Mouse (Mus musculus) hematopoietic stem cell, adult 5-6 weeks (primary cell): Measurements from ENCODE around the gene 4933425L06Rik. TPM values are rescaled to one million over a fixed set of nuclear protein-coding genes. Genes with fewer than 3 reads are reported as not detected.

ENCODE experiments used
- ATAC-seq, 2 experiments: fragments of 125-278 bp in 1 of 2; replicated peaks in 1 of 2; 2 replicates each; pipeline ENCODE4 v1.8.0; 2016 to 2017; ENCODE audit warnings: inconsistent platforms in 2 of 2, mild to moderate bottlenecking in 2 of 2, moderate number of reproducible peaks in 2 of 2, low read depth in 1 of 2, moderate TSS enrichment in 1 of 2; ENCODE audit not compliant: low FRiP score in 2 of 2, poor library complexity in 2 of 2, severe bottlenecking in 2 of 2, insufficient read depth in 1 of 2, low TSS enrichment in 1 of 2
- total RNA-seq: library from RNA; stranded (forward); fragments of 172-1452, 232-1000 nt; gene quantifications from 2 replicates; pipeline ENCODE4 v1.2.3, GENCODE M21; 2017

The 4933425L06Rik gene
- total RNA-seq, 1 experiment from 2014 or later, result not detected

DNA sequence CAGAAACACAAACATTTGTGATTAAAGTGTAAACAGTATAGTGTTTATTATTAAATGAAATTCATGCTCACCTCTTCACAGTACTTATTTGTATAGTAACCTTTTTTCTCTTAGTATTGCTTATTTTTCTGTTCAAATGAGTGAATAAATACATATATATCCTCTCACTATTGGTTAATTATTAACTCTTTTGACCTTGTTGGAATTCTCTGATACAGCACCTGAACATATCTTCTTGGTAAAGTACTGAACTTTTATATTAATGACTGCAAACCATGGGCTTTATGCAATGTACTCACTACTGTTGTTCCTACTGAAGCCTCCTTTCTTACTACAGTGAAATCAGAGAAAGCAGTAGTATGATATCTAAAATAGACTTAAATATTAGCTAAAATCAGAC lies 39.7 kb downstream of the 4933425L06Rik start:
- ATAC-seq, result no peak

DNA sequence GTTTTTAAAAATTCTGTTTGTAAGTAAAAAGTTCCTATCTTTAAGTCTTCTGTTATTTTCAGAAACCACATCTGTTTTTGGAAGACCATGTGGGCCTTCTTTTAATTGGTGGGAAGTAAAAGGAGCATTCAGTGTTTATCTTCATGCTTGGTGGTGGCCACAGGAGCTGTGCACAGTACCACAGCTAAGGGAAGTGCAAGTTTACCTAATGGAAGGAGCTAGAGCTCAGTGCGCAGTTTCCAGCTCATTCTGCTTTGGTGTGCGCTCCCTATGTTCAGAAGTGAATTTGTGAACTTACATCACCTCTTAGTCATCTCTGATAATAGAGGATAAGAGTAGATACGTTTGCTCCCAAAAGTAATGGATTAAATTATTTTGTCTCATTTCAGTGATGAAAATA lies 40.2 kb downstream of the 4933425L06Rik start:
- 0 out of 4 replicates have a peak, but pooled peaks of 1 of the 2 experiments have one; percentile 12 for ATAC-seq

GRCm38 (mm10) chr13:105130080-105130479 lies 48.2 kb downstream of the 4933425L06Rik start:
- no peak for ATAC-seq

DNA sequence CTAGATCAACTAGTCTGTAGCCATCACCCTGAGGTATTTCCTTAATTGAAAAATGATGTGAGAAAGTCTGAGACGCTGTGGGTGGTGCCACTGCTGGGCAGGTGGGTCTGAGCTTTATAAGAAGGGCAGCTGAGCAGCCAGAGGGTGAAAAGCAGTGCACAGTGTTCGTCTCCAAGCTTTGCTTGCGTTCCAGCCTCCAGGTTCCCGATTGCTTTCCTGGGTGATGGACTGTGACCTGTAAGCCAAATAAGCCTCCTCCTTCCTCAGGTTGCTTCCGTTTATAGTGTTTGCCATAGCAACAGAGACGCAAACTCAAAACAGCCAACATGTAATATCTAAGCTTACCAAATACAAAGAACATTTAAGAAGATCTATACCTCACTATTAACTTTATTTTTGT lies 50.4 kb downstream of the 4933425L06Rik start:
- ATAC-seq, result no peak

- ATAC-seq, result no peak
Measured at GRCm38 (mm10) chr13:105132776-105133175, 50.9 kb downstream of the 4933425L06Rik start.

GRCm38 (mm10) chr13:105134397-105134796 lies 52.5 kb downstream of the 4933425L06Rik start:
- ATAC-seq, result no peak; a peak in 1 of 4 replicates

DNA sequence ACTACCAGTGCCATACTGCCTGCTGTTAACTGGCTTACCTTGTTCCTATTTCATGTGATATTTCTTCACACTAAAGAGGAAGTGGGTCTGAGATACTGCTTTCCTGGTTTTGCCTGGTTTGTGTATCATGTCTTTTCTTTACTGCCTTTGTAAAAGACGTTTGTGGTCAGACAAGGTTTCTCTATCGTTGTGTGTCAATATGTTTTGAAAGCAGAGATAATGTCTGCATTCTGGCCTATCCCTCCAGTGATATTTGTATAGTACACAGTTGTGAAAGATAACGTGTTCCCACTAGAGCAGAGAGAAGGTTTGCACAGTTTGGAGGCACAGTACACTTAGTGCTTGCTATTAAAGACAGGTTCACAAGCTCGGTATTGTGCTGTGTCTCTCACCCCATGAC lies 58.0 kb downstream of the 4933425L06Rik start:
- peak; percentile 92 to 96 for ATAC-seq

DNA sequence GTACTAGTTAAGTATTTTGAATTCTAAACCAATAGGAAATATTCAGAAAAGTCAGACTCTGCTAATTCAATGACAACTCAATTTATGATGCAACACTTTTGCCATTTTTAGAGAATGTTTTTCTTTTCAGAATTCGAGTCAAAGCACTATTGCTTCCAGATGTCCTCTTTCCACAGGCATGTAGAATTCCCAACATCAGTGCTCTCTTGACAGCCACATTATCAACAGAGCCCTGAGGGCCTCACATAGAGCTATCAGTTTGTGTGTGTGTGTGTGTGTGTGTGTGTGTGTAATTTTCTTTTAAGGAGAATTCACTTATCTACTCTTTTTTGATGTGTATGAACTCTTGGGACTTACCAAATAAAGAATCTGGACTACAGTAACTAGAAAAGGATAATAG lies 64.9 kb downstream of the 4933425L06Rik start:
- ATAC-seq, result no peak

DNA sequence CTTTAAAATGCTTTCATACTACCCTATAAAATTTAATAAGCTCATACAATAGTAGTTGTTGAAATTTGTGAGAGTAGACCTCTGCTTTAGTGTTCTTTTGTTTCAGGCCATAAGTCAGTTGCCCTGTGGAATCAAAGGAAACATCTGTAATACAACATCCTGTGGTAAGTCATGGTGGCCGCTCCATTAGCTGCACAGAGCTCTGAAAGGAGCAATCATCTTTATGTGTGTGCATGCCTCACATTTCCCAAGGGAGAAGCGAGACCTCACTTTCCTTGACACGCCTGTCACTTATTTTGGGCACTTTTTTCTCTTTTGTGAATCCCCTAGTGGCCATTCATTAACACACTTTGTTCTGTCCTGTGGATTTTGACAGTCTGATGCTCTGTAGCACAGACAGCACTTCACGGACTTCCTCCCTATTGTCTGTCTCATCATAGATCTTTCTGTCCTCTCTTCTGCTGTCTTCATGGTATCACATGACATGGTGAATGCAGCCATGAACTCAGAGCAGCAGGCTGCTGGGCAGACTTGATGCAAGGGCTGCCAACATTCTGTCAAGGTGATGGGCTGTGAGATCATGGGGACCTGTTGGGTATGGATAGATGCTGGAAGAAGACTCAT lies 66.0 kb downstream of the 4933425L06Rik start:
- peak; percentile 99 to 100 for ATAC-seq

- no peak for ATAC-seq
Measured at GRCm38 (mm10) chr13:105150006-105150405, 68.1 kb downstream of the 4933425L06Rik start.

DNA sequence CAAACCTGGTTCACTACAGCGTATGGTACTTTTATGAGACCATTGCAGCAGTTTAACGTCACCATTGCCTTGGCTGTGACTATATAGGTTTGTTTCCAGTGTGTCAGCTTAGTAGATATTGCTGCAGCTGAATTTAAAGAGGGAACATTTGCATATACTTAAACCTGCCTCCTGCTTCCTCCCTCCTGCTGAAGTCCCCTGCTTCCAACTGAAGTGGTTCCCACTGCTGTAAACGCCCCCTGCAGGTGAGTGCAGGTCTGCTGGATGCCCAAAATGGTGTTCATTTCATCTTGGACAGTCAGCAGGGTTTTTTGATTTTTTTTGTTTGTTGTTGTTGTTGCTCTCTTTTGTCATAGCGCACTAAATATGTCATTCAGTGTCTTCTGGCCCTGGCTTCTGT lies 72.0 kb downstream of the 4933425L06Rik start:
- ATAC-seq, result peak; percentile 49 to 66; a peak in 2 of 4 replicates

DNA sequence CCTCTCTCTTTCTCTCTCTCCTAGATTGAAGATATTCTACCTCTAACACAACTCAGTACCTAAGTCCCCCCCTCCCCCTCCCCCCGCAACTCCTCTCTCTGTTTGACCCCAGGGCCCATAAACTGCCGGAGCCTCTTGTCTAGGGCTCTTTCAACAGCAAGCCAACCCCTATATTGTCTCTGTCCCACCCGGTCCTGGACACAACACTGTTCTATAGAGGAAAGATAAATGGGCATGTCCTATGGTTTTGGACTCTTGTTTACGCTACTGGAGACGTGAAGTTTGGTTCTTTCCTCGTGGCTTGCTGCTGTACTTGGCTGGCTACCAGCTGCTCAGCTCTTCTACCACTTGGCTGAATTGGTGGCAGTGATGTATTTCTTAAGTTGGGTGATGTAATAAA lies 83.5 kb downstream of the 4933425L06Rik start:
- no peak for ATAC-seq

Other genes starting within 250 kb of the 4933425L06Rik start
- not detected in 2 replicates for gene Shisal2b, start 218.2 kb upstream of the 4933425L06Rik start, total RNA-seq
- gene Rgs7bp, start 27.2 kb upstream of the 4933425L06Rik start, total RNA-seq, result 2.5 TPM in 2 replicates
- 7.8 and 9.7 TPM in 2 replicates for gene Rnf180, start 212.7 kb downstream of the 4933425L06Rik start, total RNA-seq